Mouse (Mus musculus): ENCODE measurements around the gene Gm14496. TPM values are rescaled to one million over a fixed set of nuclear protein-coding genes. Genes with fewer than 3 reads are reported as not detected.
"Not testable (repeated sequence)": the region's sequence is repeated elsewhere in the genome, so short reads cannot be mapped to it uniquely, and the experiment has no call there.

Gm14496 gene
- polyA plus RNA-seq (2014; fragmentation: Nextera tagmentation; extraction: Ambion mirVana) = not detected in 2 replicates

DNA sequence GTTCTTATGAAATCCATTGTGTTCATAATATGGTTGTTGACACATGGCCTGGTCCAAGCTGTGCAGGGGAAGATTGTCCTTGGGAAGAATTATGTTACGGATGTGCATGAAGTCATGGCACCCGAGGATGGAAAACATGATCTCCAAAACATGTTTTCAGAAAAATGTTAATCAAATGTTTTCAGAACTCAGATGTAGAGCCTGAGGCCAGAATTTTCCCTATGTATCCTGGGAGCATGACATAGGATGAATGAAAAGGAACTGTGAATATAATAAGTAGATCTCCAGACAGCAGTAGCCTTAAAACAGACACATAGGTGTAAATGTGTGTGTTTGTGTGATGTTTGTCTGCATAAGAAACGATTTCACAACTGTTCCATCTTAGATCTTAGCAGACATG lies at the start of gene Gm14496:
TSS of gene Gm14496 (plus strand) at position 301 of the 400 bp plus-strand sequence.
- DNase-seq = no peak
- H3K27me3 ChIP-seq (ENCODE audit: control insufficient read depth, insufficient read depth, low read length) = no peaks in the 10 kb centered on the region
- ATAC-seq (ENCODE audit: low FRiP score, low TSS enrichment) = no peak
- no peaks in the 10 kb centered on the region for H3K4me1 ChIP-seq (ENCODE audit: control insufficient read depth, insufficient read depth, low read length)
- 70% methylated on average over 3 of the region's 3 CpGs for WGBS
- no peaks in the 10 kb centered on the region for H3K9me3 ChIP-seq (ENCODE audit: control insufficient read depth, low read length)
- H3K4me3 ChIP-seq (replicated peaks; ENCODE audit: low read depth, low read length) = no peak within 1 kb of the TSS
- no peaks in the 10 kb centered on the region for H3K36me3 ChIP-seq (ENCODE audit: control insufficient read depth, insufficient read depth, low read length)
- no peak within 1 kb of the TSS for H3K4me2 ChIP-seq (ENCODE audit: low read length)
- no peak within 1 kb of the TSS for H3K27ac ChIP-seq (replicated peaks; ENCODE audit: low read depth, low read length)
- no peak within 1 kb of the TSS for H3K9ac ChIP-seq (replicated peaks; ENCODE audit: low read length)

DNA sequence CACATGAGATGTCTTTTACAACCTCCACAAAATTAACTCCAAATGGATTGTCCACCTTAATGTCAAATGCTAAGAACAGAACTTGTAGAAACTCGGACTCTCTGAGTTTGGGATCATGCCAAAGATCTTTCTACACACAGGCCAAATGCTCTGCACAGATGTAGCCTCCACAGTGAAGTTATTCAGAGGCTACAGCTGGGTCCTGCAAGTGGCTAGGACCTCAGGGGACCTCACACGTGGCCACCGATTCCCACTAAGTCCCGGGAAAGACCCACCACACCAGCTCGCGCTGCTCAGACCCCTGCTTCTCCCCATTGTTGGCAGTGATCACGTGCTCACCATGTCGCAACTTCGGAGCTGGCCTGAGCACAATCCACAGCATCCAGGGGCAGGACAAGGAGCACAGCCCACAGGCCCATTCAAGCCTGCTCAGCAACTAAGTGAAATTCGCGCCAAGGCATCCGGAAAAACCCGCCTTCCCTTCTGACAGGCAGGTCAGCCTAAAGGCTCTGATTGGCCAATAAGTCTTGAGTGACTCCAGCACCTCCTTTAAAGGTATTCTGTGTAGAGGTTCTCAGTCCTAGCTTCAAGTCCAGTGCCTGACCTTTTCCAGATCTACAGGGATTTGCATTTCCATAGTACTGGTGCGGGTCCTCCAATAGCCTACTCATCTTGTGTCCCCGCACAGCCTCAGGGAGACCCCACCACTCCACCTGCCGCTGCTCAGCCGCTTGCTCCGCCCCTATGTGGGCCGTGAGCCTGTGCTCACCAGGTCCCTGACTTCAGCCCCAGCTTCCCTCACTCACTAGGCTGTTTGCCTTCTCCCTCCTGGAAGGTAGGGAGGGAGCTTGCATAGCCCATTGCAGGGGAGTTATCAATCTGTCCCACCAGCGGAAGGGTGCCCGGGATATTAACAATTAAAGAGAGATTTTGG lies 37.9 kb upstream of the Gm14496 start:
- peak; percentile 59 for DNase-seq
- H3K27me3 ChIP-seq (ENCODE audit: control insufficient read depth, insufficient read depth, low read length); H3K9ac ChIP-seq (replicated peaks; ENCODE audit: low read length); H3K4me1 ChIP-seq (ENCODE audit: control insufficient read depth, insufficient read depth, low read length); ATAC-seq (ENCODE audit: low FRiP score, low TSS enrichment); H3K36me3 ChIP-seq (ENCODE audit: control insufficient read depth, insufficient read depth, low read length); H3K27ac ChIP-seq (replicated peaks; ENCODE audit: low read depth, low read length); H3K9me3 ChIP-seq (ENCODE audit: control insufficient read depth, low read length): not testable (repeated sequence)
- WGBS = 20% methylated on average over 21 of the region's 21 CpGs
- Histone ChIP-seq H3K4me3 (replicated peaks; ENCODE audit: low read depth, low read length) (peak overlapping the region; percentile 19; the same call in 1 of the 2 replicates), H3K4me2 (ENCODE audit: low read length) (peak overlapping the region; percentile 46)

DNA sequence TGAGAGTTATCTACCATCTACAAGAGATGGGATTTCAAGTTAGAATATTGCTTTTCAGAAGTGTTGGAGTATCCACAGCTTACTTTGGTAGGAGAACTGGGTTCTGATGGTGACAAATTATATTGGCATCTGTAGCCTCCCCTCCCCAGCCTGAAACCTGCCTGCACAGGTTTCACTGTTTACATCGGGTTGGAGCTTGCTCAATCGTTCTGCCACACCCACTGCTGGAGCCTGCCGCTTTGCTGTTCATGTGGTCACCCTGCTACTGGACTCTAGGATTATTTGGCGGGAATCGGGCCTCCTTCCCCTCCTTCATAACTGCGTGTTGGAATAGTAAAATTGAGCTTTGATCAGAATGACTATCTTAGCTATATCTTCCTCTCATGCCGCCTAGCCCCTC lies 22.5 kb upstream of the Gm14496 start:
- H3K27ac ChIP-seq (replicated peaks; ENCODE audit: low read depth, low read length) = no peak overlapping the region
- H3K4me2 ChIP-seq (ENCODE audit: low read length) = no peak overlapping the region
- no peaks in the 10 kb centered on the region for H3K9me3 ChIP-seq (ENCODE audit: control insufficient read depth, low read length)
- no peak overlapping the region for H3K9ac ChIP-seq (replicated peaks; ENCODE audit: low read length)
- H3K4me3 ChIP-seq (replicated peaks; ENCODE audit: low read depth, low read length) = no peak overlapping the region
- no peaks in the 10 kb centered on the region for H3K27me3 ChIP-seq (ENCODE audit: control insufficient read depth, insufficient read depth, low read length)
- DNase-seq (no peak), ATAC-seq (ENCODE audit: low FRiP score, low TSS enrichment) (no peak)
- no peaks in the 10 kb centered on the region for H3K36me3 ChIP-seq (ENCODE audit: control insufficient read depth, insufficient read depth, low read length)
- 77% methylated on average over 7 of the region's 7 CpGs for WGBS
- no peaks in the 10 kb centered on the region for H3K4me1 ChIP-seq (ENCODE audit: control insufficient read depth, insufficient read depth, low read length)

DNA sequence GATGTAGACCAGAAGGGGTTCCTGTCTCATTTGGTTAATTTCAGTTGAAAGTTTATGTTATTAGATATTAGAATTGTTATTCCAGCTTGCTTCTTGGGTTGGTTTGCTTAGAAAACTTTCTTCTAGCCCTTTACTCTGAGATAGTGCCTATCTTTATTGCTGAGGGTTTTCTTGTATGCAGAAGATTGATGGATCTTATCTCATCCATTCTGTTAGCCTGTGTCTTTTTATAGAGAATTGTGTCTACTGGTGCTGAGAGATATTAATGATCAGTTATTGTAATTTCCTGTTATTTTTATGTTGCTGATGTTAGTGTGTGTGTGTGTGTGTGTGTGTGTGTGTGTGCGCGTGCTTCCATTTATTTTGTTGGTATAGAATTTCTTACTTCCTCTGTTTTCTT lies 21.7 kb upstream of the Gm14496 start:
- Histone ChIP-seq H3K4me1 (ENCODE audit: control insufficient read depth, insufficient read depth, low read length) (no peaks in the 10 kb centered on the region), H3K9ac (replicated peaks; ENCODE audit: low read length) (no peak overlapping the region), H3K4me2 (ENCODE audit: low read length) (no peak overlapping the region), H3K27ac (replicated peaks; ENCODE audit: low read depth, low read length) (no peak overlapping the region), H3K9me3 (ENCODE audit: control insufficient read depth, low read length) (no peaks in the 10 kb centered on the region), H3K36me3 (ENCODE audit: control insufficient read depth, insufficient read depth, low read length) (no peaks in the 10 kb centered on the region), H3K4me3 (replicated peaks; ENCODE audit: low read depth, low read length) (no peak overlapping the region), H3K27me3 (ENCODE audit: control insufficient read depth, insufficient read depth, low read length) (no peaks in the 10 kb centered on the region)
- DNase-seq = no peak
- no peak for ATAC-seq (ENCODE audit: low FRiP score, low TSS enrichment)
- WGBS = 96% methylated on average over 2 of the region's 2 CpGs

DNA sequence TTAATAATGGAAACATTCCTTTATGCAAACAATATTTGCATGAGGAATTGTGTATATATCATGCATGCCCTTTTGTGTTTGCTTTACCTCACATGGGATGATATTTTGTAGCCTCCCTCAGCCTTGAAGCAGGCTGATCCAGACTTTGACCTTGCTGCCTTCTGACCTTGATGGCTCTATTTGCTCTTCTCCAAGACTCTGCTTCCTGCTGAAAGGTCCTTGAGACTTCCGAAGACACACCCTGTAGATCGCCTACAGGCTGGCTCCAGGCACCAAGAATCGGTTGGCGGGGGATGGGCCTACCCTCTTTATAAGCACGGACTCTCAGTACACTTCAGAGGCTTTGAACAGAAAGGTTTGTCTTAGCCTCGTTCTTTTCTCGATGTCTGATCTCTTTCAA lies 9.0 kb upstream of the Gm14496 start:
- 76% methylated on average over 7 of the region's 7 CpGs for WGBS
- not testable (repeated sequence) for H3K27ac ChIP-seq (replicated peaks; ENCODE audit: low read depth, low read length); H3K9me3 ChIP-seq (ENCODE audit: control insufficient read depth, low read length); H3K36me3 ChIP-seq (ENCODE audit: control insufficient read depth, insufficient read depth, low read length); H3K9ac ChIP-seq (replicated peaks; ENCODE audit: low read length); H3K4me2 ChIP-seq (ENCODE audit: low read length); H3K4me3 ChIP-seq (replicated peaks; ENCODE audit: low read depth, low read length); H3K27me3 ChIP-seq (ENCODE audit: control insufficient read depth, insufficient read depth, low read length); ATAC-seq (ENCODE audit: low FRiP score, low TSS enrichment); DNase-seq; H3K4me1 ChIP-seq (ENCODE audit: control insufficient read depth, insufficient read depth, low read length)

Other genes starting within 250 kb of the Gm14496 start
- gene Myt1, start 227.8 kb upstream of the Gm14496 start, polyA plus RNA-seq (2014; fragmentation: Nextera tagmentation; extraction: Ambion mirVana) = 21.2 and 31.3 TPM in 2 replicates
- 24.7 and 36.2 TPM in 2 replicates for gene Pcmtd2, start 153.3 kb upstream of the Gm14496 start, polyA plus RNA-seq (2014; fragmentation: Nextera tagmentation; extraction: Ambion mirVana)
- 84.6 and 94.9 TPM in 2 replicates for gene Polr3k, start 126.8 kb upstream of the Gm14496 start, polyA plus RNA-seq (2014; fragmentation: Nextera tagmentation; extraction: Ambion mirVana)